Mouse (Mus musculus) heart, adult 11 months (tissue): ENCODE results near the gene Art5.

ENCODE experiments used
- DNase-seq: peaks from one replicate; pipeline ENCODE4 v3.0.0; 2022

Gene Art5

DNA sequence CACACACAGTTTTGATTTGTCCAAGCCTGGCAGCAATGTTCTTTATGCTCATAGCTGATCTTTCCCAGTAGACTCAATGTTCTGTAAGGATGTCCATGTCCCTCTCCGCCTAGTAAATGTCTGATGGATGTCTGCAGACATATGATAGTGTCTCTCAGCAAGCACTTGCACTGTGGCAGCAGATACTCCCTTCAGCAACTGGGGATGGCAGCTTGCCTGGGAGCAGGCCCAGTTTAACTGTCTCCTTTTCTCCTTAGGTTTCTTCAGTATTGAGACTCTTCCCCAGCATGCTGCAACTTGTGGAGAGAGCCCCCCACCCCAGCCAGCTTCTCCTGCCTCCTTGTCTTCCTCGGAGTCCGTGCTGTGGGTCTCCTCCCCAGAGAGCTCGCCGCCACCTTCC lies 27.5 kb downstream of the Art5 start:
- no peak for DNase-seq

DNA sequence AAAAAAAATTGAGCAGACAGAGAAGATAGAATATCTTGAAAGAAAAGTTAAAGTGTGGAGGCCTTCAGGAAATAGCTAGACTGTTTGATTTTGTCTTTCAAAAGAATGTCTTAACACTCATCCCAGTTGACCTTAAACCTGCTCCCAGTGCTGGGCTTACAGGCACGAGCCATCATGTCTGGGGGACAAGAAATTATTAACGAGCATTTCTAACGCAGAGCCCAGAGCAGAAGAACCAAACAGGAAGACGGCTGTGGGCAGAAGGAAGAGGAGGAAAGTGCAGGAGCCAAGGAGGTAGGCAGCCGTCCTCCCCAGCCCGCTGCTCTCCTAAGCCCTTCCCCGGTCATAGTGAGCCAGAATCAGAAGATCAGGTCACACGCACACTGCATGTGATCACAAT lies 29.0 kb downstream of the Art5 start:
- DNase-seq, result peak; percentile 44

DNA sequence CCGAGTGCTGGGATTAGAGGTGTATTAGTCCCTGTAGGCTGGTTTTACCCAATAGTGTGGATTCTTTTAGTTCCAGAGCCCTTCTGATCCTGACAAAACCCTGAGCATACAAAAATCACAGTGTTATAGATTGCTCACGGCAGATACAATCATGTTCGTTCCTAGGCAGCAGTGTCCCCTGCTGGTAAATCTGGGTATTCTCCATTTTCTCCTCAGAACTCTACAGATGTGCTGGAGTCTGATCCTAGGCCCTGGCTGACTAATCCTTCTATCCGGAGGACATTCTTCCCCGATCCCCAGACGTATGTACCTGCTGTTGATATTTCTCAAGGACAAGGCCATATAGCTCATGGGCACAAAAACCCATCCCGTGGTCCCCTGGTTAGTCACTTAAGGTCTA lies 30.8 kb downstream of the Art5 start:
- peak; percentile 85 for DNase-seq

DNA sequence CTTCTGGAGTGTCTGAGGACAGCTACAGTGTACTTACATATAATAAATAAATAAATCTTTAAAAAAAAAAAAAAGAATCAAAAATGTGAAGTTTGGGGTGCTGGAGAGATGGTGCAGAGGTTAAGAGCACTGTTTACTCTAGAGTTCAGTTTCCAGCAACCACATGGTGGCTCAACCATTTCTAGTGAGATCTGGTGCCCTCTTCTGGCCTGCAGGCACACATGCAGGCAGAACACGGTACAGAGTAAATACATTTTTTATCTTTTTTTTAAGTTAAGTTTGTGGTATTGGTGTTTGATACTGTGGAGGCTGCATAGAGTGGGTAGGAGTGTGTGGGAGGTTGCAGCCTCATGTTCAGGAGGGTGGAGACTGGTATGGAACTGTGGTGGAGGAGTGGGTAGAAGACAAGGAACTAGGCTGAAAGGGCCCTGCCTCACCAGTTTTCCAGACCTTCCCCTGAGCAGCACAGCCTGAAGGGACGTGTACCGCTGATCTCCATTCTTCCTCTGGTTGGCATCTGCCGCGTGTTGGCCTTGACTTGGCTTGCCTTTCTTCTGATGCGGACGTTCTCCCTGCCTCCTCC lies 32.5 kb downstream of the Art5 start:
- DNase-seq, result no peak

DNA sequence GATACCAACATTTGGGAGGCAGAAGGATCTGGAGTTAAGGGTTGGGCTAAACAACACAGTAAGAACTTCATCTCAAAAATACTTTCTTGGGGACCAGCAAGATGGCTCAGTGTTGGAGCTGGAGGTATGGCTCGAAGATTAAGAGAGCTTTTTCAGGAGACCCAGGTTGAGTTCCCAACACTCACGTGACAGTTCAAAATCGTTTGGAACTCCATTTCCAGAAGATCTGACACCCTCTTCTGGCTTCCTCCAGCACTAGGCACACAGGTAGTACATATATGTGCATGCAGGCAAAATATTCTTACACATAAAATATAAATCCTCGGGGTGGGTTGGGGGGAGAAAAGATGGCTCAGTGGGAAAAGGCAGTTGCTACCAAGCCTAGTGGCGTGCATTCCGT lies 42.9 kb downstream of the Art5 start:
- peak; percentile 80 for DNase-seq

DNA sequence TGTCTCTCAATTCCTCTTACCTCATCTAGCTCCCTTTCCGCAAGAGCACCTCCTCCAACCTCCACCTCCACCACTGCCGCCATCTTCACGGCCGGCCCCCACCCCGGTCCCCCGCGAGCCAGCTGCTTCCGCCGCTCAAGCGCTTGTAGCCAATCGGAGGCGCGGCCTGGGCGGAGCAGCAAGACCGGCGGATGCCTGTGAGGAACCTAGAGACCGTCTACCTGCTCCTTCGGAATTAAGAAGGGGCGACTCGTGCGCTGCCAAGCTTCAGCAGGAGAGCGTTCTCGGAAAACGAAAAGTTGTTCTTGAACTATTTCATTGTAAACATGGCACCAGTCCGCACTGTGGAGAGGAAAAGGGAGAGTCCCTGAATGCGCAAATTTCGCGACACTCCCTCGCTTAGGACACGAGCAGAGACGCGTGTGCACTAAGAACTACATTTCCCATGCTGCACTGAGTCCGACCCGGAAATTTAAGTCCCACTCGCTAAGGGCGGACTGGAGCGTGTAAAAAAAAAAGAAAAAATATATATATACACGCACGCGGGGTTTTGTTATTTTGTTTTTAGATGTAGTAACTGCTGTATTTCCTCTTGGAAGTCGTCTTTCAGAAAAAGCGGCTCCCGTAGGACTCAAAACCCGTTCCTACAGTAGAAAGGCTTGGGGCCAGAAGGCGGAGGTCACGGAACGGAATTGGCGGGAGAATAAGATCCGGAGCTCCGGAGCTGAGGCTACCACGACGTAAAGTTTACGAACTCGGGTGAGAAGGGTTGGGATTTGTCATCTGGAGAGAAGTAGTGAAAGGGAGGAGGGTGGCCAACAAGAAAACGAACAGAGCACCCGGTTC lies 44.0 kb downstream of the Art5 start, which contains the start of the genes Rnf121, Xndc1 and Xntrpc:
Gene Rnf121, minus strand, starts transcription at position 424 of the 846 bp plus-strand sequence.
Gene Xndc1, plus strand, starts transcription at position 466 of the 846 bp plus-strand sequence.
Gene Xntrpc, plus strand, starts transcription at position 668 of the 846 bp plus-strand sequence.
- DNase-seq, result peak; percentile 100

DNA sequence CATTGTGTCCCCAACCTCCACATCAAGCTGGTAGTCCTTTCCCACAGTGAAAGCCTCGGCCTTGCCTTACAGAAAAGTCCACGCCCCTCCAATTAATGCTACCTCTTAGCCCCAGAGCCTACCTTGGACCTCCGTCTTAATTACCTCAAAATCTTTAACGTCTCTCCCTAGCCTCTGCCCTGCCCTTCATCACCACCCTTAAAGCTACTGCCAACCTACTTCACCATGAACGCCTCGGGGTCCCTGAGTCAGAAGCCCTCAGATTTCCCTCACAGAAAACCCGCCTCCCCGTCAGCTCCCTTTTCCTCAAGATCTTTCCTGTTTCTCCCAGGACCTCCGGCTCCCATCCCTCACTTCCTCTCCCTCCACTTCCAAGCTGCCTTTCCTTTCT lies 44.6 kb downstream of the Art5 start:
- no peak for DNase-seq

DNA sequence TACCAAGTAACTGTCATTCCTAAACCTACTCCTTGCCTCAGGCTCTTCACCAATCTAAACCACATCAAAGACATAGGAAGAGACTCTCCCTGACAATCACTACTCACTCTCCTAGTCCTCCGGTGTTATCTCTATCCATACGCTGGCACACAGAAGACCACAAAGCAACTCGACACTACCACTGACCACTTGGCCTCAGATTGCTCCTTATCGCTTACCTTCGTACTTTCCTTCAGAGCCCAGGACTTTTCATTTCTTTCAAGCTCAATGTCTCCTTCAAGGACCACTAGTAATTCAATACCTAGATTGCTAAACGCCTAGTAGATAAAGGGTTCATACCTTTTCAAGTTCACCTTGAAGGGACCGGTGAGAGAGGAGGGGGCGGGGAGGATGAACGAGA lies 45.4 kb downstream of the Art5 start:
- peak; percentile 50 for DNase-seq

DNA sequence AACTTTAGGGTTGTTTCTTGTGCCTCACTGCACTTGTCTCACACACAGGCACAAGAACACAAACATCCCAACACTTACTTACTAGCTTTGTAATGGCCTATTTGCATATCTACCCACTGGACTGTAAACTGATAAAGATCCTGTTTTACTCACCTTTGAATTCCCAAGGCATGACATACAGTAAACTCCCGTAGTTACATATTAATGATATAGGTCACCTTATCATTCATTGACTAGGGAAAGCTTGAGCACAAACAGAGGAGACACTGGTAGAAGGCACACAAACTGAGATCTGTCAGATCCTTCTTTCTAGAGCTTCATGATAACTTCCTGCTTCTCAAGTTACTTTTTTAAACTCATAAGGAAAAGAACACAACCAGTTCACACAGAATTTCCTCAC lies 47.1 kb downstream of the Art5 start:
- DNase-seq, result peak; percentile 31

DNA sequence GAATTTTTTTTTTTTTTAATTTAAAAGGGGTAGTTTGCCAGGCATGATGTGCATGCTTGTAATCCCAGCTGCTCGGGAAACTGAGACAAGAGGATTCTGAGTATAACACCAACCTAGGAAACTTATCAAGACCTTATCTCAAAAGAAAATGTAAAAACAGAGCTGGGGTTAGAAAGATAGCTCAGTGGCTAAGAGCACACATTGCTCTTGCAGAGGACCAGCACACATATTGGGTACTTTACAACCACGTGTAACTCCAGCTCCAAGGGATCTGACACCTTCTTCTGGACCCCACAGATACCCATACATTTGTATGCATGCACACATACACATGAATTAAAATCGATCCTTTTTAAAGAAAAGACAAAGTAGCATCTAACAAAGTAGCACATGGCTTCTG lies 47.9 kb downstream of the Art5 start:
- peak; percentile 46 for DNase-seq

DNA sequence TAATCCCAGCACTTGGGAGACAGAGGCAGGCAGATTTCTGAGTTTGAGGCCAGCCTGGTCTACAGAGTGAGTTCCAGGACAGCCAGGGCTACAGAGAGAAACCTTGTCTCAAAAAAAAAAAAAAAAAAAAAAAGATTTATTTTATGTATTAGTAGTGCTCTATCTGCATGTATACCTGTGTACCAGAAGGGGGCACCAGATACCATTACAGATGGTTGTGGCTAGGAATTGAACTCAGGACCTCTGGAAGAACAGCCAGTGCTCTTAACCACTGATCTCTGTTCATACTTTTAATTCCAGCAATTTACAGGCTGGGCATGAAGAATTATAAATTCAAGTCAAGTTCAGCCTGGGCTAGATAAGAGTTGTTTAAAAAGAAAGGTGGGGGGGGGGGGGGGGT lies 60.8 kb downstream of the Art5 start:
- DNase-seq, result peak; percentile 27
